Mouse (Mus musculus): Measurements from ENCODE around the gene Cyp46a1. TPM values are rescaled to one million over a fixed set of nuclear protein-coding genes. Genes with fewer than 3 reads are reported as not detected.

Cyp46a1 gene
- polyA plus RNA-seq, 1 experiment from 2014 or later = 28.4 TPM

DNA sequence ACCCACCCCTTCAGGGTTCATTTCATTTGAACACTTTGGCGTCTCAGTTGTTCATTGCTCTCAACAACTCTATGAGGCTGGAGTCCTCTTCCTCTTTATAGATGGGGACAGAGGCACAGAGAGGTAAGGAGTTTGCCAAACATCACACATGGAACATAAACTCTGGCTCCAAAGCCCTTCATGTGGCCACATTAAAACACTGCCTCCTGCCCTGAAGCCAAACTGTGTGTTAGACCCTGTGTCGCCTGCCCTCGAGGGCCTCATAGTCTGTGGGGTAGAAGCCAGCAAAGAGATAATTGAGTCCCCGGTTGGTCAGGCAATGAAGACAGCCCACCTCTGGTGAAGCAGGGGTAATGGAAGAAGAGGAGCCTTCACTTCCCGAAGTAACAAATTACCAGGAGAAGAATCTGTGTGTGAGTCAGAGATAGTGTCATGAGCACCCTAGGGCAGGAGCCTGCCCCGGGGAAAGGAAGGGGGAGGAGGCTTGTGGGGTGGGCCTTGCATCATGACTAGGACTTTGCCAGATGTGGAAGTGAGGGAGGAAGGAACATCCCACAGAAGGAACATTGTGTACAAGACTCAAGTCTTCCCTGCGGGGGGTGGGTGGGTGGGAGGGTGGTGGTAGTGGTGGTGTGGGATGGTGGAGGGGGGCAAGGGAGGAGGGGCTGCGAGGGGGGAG, 24.9 kb upstream of the Cyp46a1 start:
- Histone ChIP-seq H3K4me3 (replicated peaks; ENCODE audit: low read length) (no peak overlapping the region), H3K27me3 (replicated peaks; ENCODE audit: control insufficient read depth, insufficient read depth, low read length) (0 out of 2 replicates have a peak, but pooled peaks cover 2% of the 10 kb centered on the region), H3K4me2 (ENCODE audit: low read length) (no peak overlapping the region), H3K27ac (ENCODE audit: low read length) (no peak overlapping the region), H3K4me1 (replicated peaks; ENCODE audit: control insufficient read depth, insufficient read depth, low read length) (peaks cover 8% of the 10 kb centered on the region), H3K9ac (replicated peaks; ENCODE audit: low read depth, low read length) (no peak overlapping the region), H3K36me3 (ENCODE audit: control insufficient read depth, insufficient read depth) (no peaks in the 10 kb centered on the region), H3K9me3 (ENCODE audit: control insufficient read depth, low read length) (no peaks in the 10 kb centered on the region)
- no peak for ATAC-seq
- 79% methylated on average over 7 of the region's 8 CpGs for WGBS

DNA sequence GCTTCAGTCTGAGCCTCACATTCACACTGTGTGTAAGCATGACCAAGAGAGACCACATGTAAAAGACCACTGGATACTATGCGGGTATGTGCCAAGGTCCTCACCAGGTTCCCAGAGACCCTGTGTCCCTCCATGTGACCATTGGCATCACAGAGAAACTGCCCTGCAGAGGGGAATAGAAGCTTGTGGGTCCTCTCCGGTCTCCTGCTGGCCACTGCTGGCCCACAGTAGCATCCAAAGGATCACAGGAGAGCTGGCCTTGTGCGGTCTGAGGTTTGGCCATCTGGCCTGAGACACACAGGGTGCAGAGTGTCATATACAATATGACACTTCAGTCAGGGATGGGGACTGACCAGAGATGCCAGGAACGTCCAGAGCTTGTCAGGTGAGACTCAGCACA, 24.1 kb upstream of the Cyp46a1 start:
- H3K4me1 ChIP-seq (replicated peaks; ENCODE audit: control insufficient read depth, insufficient read depth, low read length) = peaks cover 8% of the 10 kb centered on the region
- ATAC-seq = no peak
- 0 out of 2 replicates have a peak, but pooled peaks cover 2% of the 10 kb centered on the region for H3K27me3 ChIP-seq (replicated peaks; ENCODE audit: control insufficient read depth, insufficient read depth, low read length)
- no peak overlapping the region for H3K4me3 ChIP-seq (replicated peaks; ENCODE audit: low read length)
- no peaks in the 10 kb centered on the region for H3K9me3 ChIP-seq (ENCODE audit: control insufficient read depth, low read length)
- 86% methylated on average over 4 of the region's 4 CpGs for WGBS
- H3K4me2 ChIP-seq (ENCODE audit: low read length) = no peak overlapping the region
- H3K36me3 ChIP-seq (ENCODE audit: control insufficient read depth, insufficient read depth) = no peaks in the 10 kb centered on the region
- no peak overlapping the region for H3K9ac ChIP-seq (replicated peaks; ENCODE audit: low read depth, low read length)
- H3K27ac ChIP-seq (ENCODE audit: low read length) = no peak overlapping the region

DNA sequence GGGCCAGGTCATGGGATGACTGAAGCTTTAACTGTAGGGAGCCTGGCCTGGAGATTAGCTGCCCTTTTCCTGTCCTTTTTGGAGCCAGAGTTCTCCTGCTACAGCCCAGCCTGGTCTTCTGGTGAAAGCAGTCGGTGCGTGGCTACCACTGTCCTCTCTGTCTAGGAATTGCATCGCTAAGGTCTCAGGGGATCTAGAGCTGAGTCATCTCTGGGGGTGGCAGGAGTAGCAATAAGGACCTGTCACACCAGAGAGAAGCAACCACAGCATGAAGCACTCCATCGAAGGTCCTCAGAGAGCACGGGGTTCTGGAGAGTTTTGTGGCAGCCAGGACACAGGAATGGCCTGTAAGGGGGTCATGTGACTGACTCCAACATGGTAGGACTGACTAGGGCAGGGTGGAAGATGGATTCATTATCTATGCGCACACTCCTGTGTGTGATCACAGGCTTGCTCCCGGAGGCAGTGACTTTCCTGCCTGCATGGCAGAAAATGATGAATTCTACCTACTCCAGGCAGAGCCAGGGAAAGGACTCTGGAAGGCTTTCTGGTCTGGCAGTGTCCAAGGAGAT, 23.6 kb upstream of the Cyp46a1 start:
- ATAC-seq = no peak
- Histone ChIP-seq H3K36me3 (ENCODE audit: control insufficient read depth, insufficient read depth) (no peaks in the 10 kb centered on the region), H3K4me2 (ENCODE audit: low read length) (no peak overlapping the region), H3K4me1 (replicated peaks; ENCODE audit: control insufficient read depth, insufficient read depth, low read length) (peaks cover 8% of the 10 kb centered on the region), H3K4me3 (replicated peaks; ENCODE audit: low read length) (no peak overlapping the region), H3K27ac (ENCODE audit: low read length) (no peak overlapping the region), H3K27me3 (replicated peaks; ENCODE audit: control insufficient read depth, insufficient read depth, low read length) (0 out of 2 replicates have a peak, but pooled peaks cover 2% of the 10 kb centered on the region), H3K9me3 (ENCODE audit: control insufficient read depth, low read length) (no peaks in the 10 kb centered on the region), H3K9ac (replicated peaks; ENCODE audit: low read depth, low read length) (no peak overlapping the region)
- WGBS = 82% methylated on average over 7 of the region's 7 CpGs

DNA sequence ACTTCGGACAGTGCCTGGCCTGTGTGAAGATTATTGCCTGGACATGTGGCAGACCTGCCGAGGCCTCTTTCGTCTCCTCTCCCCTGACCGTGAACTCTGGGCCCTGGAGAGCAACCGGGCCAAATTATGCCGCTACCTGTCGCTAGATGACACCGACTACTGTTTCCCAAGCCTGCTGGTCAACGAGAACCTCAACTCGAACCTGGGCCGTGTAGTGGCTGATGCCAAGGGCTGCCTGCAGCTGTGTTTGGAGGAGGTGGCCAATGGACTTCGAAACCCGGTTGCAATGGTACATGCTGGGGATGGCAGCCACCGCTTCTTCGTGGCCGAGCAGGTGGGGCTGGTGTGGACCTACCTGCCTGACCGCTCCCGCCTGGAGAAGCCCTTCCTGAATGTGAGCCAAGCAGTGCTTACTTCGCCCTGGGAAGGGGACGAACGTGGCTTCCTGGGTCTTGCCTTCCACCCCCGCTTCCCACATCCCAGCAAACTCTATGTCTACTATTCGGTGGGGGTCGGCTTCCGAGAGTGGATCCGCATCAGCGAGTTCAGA, 22.4 kb upstream of the Cyp46a1 start:
- ATAC-seq = no peak
- no peak overlapping the region for H3K9ac ChIP-seq (replicated peaks; ENCODE audit: low read depth, low read length)

DNA sequence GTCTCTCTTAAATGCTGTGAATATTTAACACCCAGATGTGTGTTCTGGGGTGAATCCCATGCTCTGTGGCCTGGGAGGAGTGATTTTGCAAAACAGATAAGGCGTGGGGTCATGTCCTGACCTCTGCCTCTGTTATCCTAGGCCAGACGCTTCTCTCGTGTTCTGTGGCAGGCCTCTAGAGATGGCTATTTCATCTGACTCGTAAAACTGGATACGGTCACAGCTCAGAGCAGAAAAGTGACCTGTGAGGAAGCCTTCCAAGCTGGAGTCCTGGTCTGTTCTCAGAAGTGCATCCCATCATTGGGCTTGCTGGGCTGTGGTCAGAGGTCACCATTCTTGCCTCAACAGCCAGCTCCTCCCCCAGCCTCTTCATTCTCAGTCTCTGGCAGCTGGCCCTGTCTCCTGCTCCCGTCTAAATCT, 21.7 kb upstream of the Cyp46a1 start:
- no peak overlapping the region for H3K4me2 ChIP-seq (ENCODE audit: low read length)
- 66% methylated on average over 6 of the region's 6 CpGs for WGBS
- ATAC-seq = no peak
- H3K4me1 ChIP-seq (replicated peaks; ENCODE audit: control insufficient read depth, insufficient read depth, low read length) = peaks cover 5% of the 10 kb centered on the region; the same call in 1 of the 2 replicates
- no peak overlapping the region for H3K9ac ChIP-seq (replicated peaks; ENCODE audit: low read depth, low read length)
- H3K27me3 ChIP-seq (replicated peaks; ENCODE audit: control insufficient read depth, insufficient read depth, low read length) = no peaks in the 10 kb centered on the region
- H3K36me3 ChIP-seq (ENCODE audit: control insufficient read depth, insufficient read depth) = no peaks in the 10 kb centered on the region
- H3K27ac ChIP-seq (ENCODE audit: low read length) = no peak overlapping the region
- H3K9me3 ChIP-seq (ENCODE audit: control insufficient read depth, low read length) = no peaks in the 10 kb centered on the region
- no peak overlapping the region for H3K4me3 ChIP-seq (replicated peaks; ENCODE audit: low read length)

More for the DNA sequence above, 22.4 kb upstream of the Cyp46a1 start:
- H3K36me3 ChIP-seq (ENCODE audit: control insufficient read depth, insufficient read depth) = no peaks in the 10 kb centered on the region
- H3K9me3 ChIP-seq (ENCODE audit: control insufficient read depth, low read length) = no peaks in the 10 kb centered on the region
- no peak overlapping the region for H3K4me2 ChIP-seq (ENCODE audit: low read length)
- H3K27ac ChIP-seq (ENCODE audit: low read length) = no peak overlapping the region
- no peaks in the 10 kb centered on the region for H3K4me1 ChIP-seq (replicated peaks; ENCODE audit: control insufficient read depth, insufficient read depth, low read length)
- 94% methylated on average over 27 of the region's 27 CpGs for WGBS
- no peaks in the 10 kb centered on the region for H3K27me3 ChIP-seq (replicated peaks; ENCODE audit: control insufficient read depth, insufficient read depth, low read length)
- H3K4me3 ChIP-seq (replicated peaks; ENCODE audit: low read length) = no peak overlapping the region

DNA sequence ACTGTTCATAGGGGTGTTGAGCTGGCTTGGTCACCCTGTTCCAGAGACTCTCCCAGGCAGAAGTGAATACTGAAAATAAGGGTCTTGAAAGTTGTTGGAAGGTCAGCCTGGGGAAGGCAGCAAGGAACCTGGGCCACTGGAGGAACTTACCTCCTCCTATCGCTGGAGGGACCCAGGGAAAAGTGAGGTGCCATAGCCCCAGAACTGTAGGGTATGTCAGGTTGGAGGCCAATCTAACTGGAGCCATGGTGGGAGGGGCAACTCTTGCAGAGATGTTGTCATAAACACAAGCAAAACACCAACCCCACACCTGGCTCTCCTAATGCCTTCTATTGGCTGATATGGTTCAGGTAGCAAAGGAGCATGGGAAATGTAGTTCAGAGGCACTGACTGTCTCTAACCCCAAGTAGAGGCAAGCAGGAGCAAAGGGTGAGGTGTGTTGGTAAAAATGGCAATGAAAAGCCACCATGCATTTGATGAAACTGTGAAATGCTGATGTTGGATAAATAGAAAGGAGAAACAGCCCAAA, 20.9 kb upstream of the Cyp46a1 start:
- Histone ChIP-seq H3K9me3 (ENCODE audit: control insufficient read depth, low read length) (no peaks in the 10 kb centered on the region), H3K4me1 (replicated peaks; ENCODE audit: control insufficient read depth, insufficient read depth, low read length) (peaks cover 7% of the 10 kb centered on the region; the same call in 1 of the 2 replicates), H3K27me3 (replicated peaks; ENCODE audit: control insufficient read depth, insufficient read depth, low read length) (no peaks in the 10 kb centered on the region), H3K36me3 (ENCODE audit: control insufficient read depth, insufficient read depth) (no peaks in the 10 kb centered on the region), H3K9ac (replicated peaks; ENCODE audit: low read depth, low read length) (no peak overlapping the region), H3K4me2 (ENCODE audit: low read length) (no peak overlapping the region), H3K27ac (ENCODE audit: low read length) (no peak overlapping the region), H3K4me3 (replicated peaks; ENCODE audit: low read length) (no peak overlapping the region)
- no peak for ATAC-seq
- 100% methylated on average over 1 of the region's 1 CpGs for WGBS

DNA sequence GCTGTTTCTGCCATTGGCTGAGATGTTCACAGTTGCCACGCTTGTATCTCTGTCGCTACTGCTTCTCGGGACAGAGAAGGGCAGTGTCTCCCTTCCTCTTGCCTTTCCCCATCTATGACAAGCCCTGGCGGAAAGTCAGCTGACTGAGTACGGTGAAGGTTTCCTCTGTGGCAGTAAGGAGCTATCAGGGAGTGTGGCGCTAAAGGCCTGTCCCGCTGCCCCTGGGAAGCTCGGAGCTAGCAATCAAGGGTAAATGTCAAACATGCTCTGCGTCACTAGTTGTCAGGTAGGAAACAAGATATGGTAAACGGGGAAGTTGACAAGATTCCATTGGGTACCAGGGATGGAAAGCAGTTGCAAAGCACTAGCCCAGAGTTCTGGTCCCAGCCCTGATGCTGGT, 18.4 kb upstream of the Cyp46a1 start:
- Histone ChIP-seq H3K4me3 (replicated peaks; ENCODE audit: low read length) (no peak overlapping the region), H3K27ac (ENCODE audit: low read length) (no peak overlapping the region), H3K27me3 (replicated peaks; ENCODE audit: control insufficient read depth, insufficient read depth, low read length) (no peaks in the 10 kb centered on the region), H3K9me3 (ENCODE audit: control insufficient read depth, low read length) (no peaks in the 10 kb centered on the region), H3K9ac (replicated peaks; ENCODE audit: low read depth, low read length) (no peak overlapping the region), H3K4me1 (replicated peaks; ENCODE audit: control insufficient read depth, insufficient read depth, low read length) (peaks cover 14% of the 10 kb centered on the region), H3K4me2 (ENCODE audit: low read length) (no peak overlapping the region), H3K36me3 (ENCODE audit: control insufficient read depth, insufficient read depth) (no peaks in the 10 kb centered on the region)
- 66% methylated on average over 10 of the region's 10 CpGs for WGBS
- no peak for ATAC-seq

DNA sequence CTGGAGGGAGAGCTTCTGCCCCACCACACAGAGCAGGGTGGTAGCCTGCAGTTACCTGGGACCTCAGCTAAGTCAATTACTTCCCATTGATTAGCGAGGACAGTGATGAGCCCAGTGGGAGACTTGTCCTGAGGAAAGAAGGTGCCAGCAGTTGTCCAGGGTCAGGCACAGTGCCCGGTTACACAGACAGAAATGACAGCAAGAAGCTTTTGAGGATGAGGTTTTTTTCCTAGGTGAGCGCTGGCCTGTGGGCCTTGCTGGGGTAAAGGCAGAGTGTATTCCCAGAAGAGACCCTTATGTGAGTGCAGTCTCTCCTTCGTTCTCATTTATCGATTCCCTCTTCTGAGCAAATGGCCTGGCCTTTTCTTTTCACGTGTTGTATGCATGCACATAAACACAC, 17.5 kb upstream of the Cyp46a1 start:
- Histone ChIP-seq H3K27ac (ENCODE audit: low read length) (no peak overlapping the region), H3K36me3 (ENCODE audit: control insufficient read depth, insufficient read depth) (no peaks in the 10 kb centered on the region), H3K4me1 (replicated peaks; ENCODE audit: control insufficient read depth, insufficient read depth, low read length) (peaks cover 15% of the 10 kb centered on the region), H3K9me3 (ENCODE audit: control insufficient read depth, low read length) (no peaks in the 10 kb centered on the region), H3K4me3 (replicated peaks; ENCODE audit: low read length) (no peak overlapping the region), H3K9ac (replicated peaks; ENCODE audit: low read depth, low read length) (no peak overlapping the region), H3K27me3 (replicated peaks; ENCODE audit: control insufficient read depth, insufficient read depth, low read length) (no peaks in the 10 kb centered on the region), H3K4me2 (ENCODE audit: low read length) (no peak overlapping the region)
- ATAC-seq = no peak
- WGBS = 33% methylated on average over 6 of the region's 6 CpGs

DNA sequence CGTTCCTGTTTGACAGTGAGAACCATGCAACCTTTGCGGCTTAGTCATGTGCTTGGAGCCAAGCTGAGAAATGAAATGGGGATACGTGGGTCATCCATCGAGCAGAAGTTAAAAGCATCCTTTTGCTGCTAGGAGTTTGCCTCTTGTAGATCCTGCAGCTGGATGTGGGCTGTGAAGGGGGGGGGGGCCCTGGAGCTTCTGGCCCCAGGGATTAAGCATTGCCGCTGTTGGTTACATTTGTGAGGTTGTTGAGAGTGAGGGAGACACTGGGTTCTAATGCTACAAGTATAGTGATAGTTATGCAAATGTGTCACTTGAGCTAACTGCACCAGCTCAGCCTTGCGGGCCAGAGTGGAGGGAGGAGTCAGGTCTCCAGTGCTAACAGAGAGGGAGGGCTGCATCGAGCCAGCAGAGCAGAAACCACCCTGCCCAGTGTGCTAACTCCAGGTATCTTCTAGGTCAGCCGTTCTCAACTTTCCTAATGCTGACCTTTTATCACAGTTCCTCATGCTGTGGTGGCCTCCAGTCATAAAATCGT, 16.9 kb upstream of the Cyp46a1 start:
- Histone ChIP-seq H3K4me2 (ENCODE audit: low read length) (no peak overlapping the region), H3K9ac (replicated peaks; ENCODE audit: low read depth, low read length) (no peak overlapping the region), H3K36me3 (ENCODE audit: control insufficient read depth, insufficient read depth) (no peaks in the 10 kb centered on the region), H3K9me3 (ENCODE audit: control insufficient read depth, low read length) (no peaks in the 10 kb centered on the region), H3K27ac (ENCODE audit: low read length) (no peak overlapping the region), H3K27me3 (replicated peaks; ENCODE audit: control insufficient read depth, insufficient read depth, low read length) (no peaks in the 10 kb centered on the region), H3K4me3 (replicated peaks; ENCODE audit: low read length) (no peak overlapping the region), H3K4me1 (replicated peaks; ENCODE audit: control insufficient read depth, insufficient read depth, low read length) (peaks cover 15% of the 10 kb centered on the region)
- 9% methylated on average over 9 of the region's 9 CpGs for WGBS
- no peak for ATAC-seq

Measured in forebrain, embryonic 16.5 days (tissue).